Mouse (Mus musculus) brain, embryonic 18.5 days (tissue): ENCODE results near the gene Myo3b.

Experiments used
- DNase-seq: peaks from one replicate; pipeline ENCODE4 v3.0.0-alpha.2; 2012; ENCODE audit warnings: low read depth, low spot score

The Myo3b gene

GRCm38 (mm10) chr2:70128590-70128989, 89.7 kb downstream of the Myo3b start:
- no peak for DNase-seq

GRCm38 (mm10) chr2:70129566-70129965, 90.6 kb downstream of the Myo3b start:
- no peak for DNase-seq

GRCm38 (mm10) chr2:70133281-70133680, 94.4 kb downstream of the Myo3b start:
- DNase-seq, result no peak

GRCm38 (mm10) chr2:70137226-70137998, 98.5 kb downstream of the Myo3b start:
- no peak for DNase-seq

- DNase-seq, result no peak
These were observed 104.7 kb downstream of the Myo3b start for GRCm38 (mm10) chr2:70143543-70144188.

GRCm38 (mm10) chr2:70146993-70147581, 108.2 kb downstream of the Myo3b start:
- no peak for DNase-seq

GRCm38 (mm10) chr2:70148821-70149510, 110.0 kb downstream of the Myo3b start:
- DNase-seq, result no peak

GRCm38 (mm10) chr2:70150399-70151035, 111.6 kb downstream of the Myo3b start:
- DNase-seq, result peak; percentile 66

GRCm38 (mm10) chr2:70151930-70152329, 113.0 kb downstream of the Myo3b start:
- no peak for DNase-seq

GRCm38 (mm10) chr2:70155226-70155836, 116.4 kb downstream of the Myo3b start:
- no peak for DNase-seq

GRCm38 (mm10) chr2:70159543-70159942, 120.6 kb downstream of the Myo3b start:
- DNase-seq, result no peak

GRCm38 (mm10) chr2:70166231-70166630, 127.3 kb downstream of the Myo3b start:
- DNase-seq, result no peak

- peak; percentile 74 for DNase-seq
These were observed 129.3 kb downstream of the Myo3b start for GRCm38 (mm10) chr2:70167944-70168935.

- DNase-seq, result no peak
These were observed 131.5 kb downstream of the Myo3b start for GRCm38 (mm10) chr2:70170469-70170868.

GRCm38 (mm10) chr2:70176823-70177708, 138.1 kb downstream of the Myo3b start:
- no peak for DNase-seq

- no peak for DNase-seq
These were observed 138.7 kb downstream of the Myo3b start for GRCm38 (mm10) chr2:70177709-70178030.

- no peak for DNase-seq
These were observed 139.3 kb downstream of the Myo3b start for GRCm38 (mm10) chr2:70178241-70178640.

- DNase-seq, result no peak
These were observed 143.3 kb downstream of the Myo3b start for GRCm38 (mm10) chr2:70182150-70182670.

GRCm38 (mm10) chr2:70187040-70187439, 148.1 kb downstream of the Myo3b start:
- DNase-seq, result no peak
